Mouse (Mus musculus): ENCODE measurements at regions not wholly inside any gene's neighbourhood (a gene's known extent, or its start where the extent isn't known, plus 50 kb on each side); places are given as distances from the start of the nearest gene placed in this dataset.

- no peak for TF ChIP-seq CTCF (IDR thresholded peaks at IDR 0.05; ENCODE audit: borderline replicate concordance, insufficient read depth, low read depth, low read length)
- no peak for TF ChIP-seq POLR2A (IDR thresholded peaks at IDR 0.05; ENCODE audit: borderline replicate concordance, insufficient read depth, low read length)
These were observed 325.0 kb upstream of the Etaa1 start for GRCm38 (mm10) chr11:18278585-18279136.

Data from cerebellum, adult 2 months (tissue).